Mouse (Mus musculus) right cerebral cortex, postnatal 10 days (tissue): ENCODE measurements at regions not wholly inside any gene's neighbourhood (a gene's known extent, or its start where the extent isn't known, plus 50 kb on each side); places are given as distances from the start of the nearest gene placed in this dataset.
A peak's percentile ranks its signal among the peaks of the same experiment; 100 is the strongest.
"Not testable (repeated sequence)": the region's sequence is repeated elsewhere in the genome, so short reads cannot be mapped to it uniquely, and the experiment has no call there.

Experiments
- DNase-seq, 2 experiments: peaks; one replicate each; pipeline ENCODE4 v3.0.0; 2021; ENCODE audit warnings: low spot score in 2 of 2

GRCm38 (mm10) chr2:109402556-109402955, 122.0 kb upstream of the Mettl15 start:
- no peak for DNase-seq

- no peak for DNase-seq
Measured at GRCm38 (mm10) chr2:109404262-109404661, 123.7 kb upstream of the Mettl15 start.

DNA sequence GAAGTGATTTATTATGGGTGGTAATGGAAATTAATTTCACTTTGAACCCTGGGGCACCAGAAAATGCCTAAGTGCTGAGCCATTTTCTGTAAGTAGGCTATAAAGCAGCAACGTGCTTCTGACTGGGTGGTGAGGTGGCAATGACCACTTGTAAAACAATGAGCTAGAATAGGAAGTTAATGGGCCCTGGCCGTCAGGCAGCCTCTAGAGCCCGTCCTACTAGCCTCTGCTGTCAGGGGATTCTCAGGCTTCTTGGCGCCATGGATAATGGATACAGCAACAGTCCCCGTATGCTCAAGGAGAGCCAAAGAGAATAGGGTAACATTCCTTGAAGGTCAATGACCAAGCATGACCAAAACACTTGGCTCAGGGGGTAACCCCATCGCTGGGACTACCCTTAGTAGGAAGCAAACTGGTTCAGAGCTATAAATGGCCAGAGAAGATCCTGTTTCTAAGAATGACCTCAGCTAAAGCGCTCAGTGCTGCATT, 126.1 kb upstream of the Mettl15 start:
- DNase-seq = no peak

GRCm38 (mm10) chr2:109420098-109420497, 139.6 kb upstream of the Mettl15 start:
- no peak for DNase-seq

- DNase-seq = no peak
Measured at GRCm38 (mm10) chr2:109431183-109431582, 150.6 kb upstream of the Mettl15 start.

- DNase-seq = no peak
Measured at GRCm38 (mm10) chr2:109442551-109443120, 162.1 kb upstream of the Mettl15 start.

GRCm38 (mm10) chr2:109443521-109444066, 163.0 kb upstream of the Mettl15 start:
- DNase-seq = peak in 1 of 2 experiments; percentile 17

GRCm38 (mm10) chr2:109462246-109462645, 181.7 kb upstream of the Mettl15 start:
- not testable (repeated sequence) for DNase-seq

GRCm38 (mm10) chr2:109484306-109484705, 190.2 kb upstream of the Bdnf start:
- no peak for DNase-seq

- DNase-seq = no peak
Measured at GRCm38 (mm10) chr2:109487591-109487990, 186.9 kb upstream of the Bdnf start.

DNA sequence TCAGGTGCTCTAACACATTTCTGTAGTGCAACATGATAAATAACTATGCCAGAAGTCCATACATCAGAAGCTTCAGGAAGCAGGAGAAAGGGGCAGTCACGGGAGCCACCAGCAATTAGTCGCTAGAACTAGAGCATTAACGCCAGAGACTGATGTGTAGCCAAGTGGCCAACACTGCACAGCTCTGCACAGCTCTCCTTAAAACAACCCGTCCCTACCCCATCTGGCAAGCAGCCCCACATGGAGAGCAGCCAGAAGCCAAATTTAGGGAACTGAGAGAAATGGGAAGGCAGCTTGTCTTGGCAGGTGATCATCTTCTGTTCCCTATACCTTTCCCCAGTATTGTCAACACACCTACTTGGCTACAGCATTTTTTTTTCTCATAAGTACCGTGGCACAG, 172.3 kb upstream of the Bdnf start:
- peak; percentile 61 to 65 for DNase-seq

DNA sequence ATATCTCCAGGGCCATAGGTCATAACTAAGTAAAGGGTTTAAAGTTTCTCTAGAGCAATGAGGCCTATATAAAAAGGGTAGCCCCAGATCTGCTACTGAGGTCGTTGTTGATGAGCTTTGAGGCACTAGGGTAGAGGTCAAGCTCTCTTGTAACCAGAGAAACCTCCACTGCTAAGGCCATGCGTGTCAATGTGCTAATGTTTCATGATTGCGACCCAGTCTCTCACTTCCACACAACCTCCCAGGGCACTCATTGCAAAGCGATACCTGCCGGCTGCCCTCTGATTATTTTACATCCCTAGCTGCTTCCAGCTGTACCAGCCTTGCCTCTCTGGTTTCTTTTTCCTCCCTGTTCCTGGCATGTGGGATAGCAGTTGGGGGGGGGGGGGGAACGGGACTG, 169.6 kb upstream of the Bdnf start:
- no peak for DNase-seq

- no peak for DNase-seq
Measured at GRCm38 (mm10) chr2:109510070-109510979, 164.2 kb upstream of the Bdnf start.

DNA sequence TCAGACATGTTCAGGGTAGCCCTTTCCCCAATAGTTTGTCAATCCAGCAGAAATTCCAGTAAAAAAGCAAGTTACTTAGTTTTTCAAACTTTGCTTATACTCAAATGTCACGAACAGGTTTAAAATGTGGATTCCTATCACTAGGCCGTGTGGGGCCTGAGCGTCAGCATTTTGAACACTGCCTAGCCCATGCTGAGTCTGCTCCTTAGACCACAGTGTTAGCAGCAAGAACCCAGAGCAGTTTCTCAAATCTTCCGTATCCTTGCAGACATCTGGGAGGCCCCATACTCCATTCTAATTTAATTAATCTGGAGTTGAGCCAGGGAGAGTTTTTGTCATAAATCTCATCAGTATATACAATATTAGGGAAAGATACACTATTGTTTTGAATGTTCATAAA, 163.4 kb upstream of the Bdnf start:
- no peak for DNase-seq

- DNase-seq = no peak
Measured at GRCm38 (mm10) chr2:109519261-109519660, 155.2 kb upstream of the Bdnf start.

GRCm38 (mm10) chr2:109520471-109520870, 154.0 kb upstream of the Bdnf start:
- no peak for DNase-seq

GRCm38 (mm10) chr2:109539519-109539918, 135.0 kb upstream of the Bdnf start:
- no peak for DNase-seq

GRCm38 (mm10) chr2:109546486-109547115, 127.9 kb upstream of the Bdnf start:
- DNase-seq = no peak

- no peak for DNase-seq
Measured at GRCm38 (mm10) chr2:109554644-109555043, 119.9 kb upstream of the Bdnf start.

- DNase-seq = peak; percentile 60 to 77
Measured at GRCm38 (mm10) chr2:109559088-109560030, 115.1 kb upstream of the Bdnf start.

- DNase-seq = no peak
Measured at GRCm38 (mm10) chr2:109562996-109563395, 111.5 kb upstream of the Bdnf start.
